Mouse (Mus musculus) heart, adult 2 months (tissue): ENCODE data around the gene Plppr1. TPM values are rescaled to one million over a fixed set of nuclear protein-coding genes. Genes with fewer than 3 reads are reported as not detected.

Experiments used
- DNase-seq, 2 experiments: peaks; one replicate each; pipeline ENCODE4 v3.0.0; 2021
- H3K27ac ChIP-seq: fragments of 200-600 bp; 2 replicates; pipeline ENCODE4 v1.8.1; 2022
- H3K27me3 ChIP-seq: fragments of 200-500 bp; 2 replicates; pipeline ENCODE4 v1.6.1; 2012; ENCODE audit warnings: mild to moderate bottlenecking, low read length, inconsistent platforms, mixed read lengths; ENCODE audit not compliant: control insufficient read depth, insufficient read depth
- H3K36me3 ChIP-seq: fragments of 200-500 bp; 2 replicates; pipeline ENCODE4 v1.6.1; 2012; ENCODE audit warnings: low read length, inconsistent platforms; ENCODE audit not compliant: control insufficient read depth, insufficient read depth
- H3K4me1 ChIP-seq: fragments of 200-500 bp; 2 replicates; pipeline ENCODE4 v1.6.1; 2011; ENCODE audit warnings: low read length; ENCODE audit not compliant: control insufficient read depth, insufficient read depth
- H3K4me3 ChIP-seq: fragments of 200-600 bp; 2 replicates; pipeline ENCODE4 v1.8.1; 2022
- H3K79me2 ChIP-seq: fragments of 200-500 bp; replicated peaks from 2 replicates; pipeline ENCODE4 v1.6.1; 2012; ENCODE audit warnings: mild to moderate bottlenecking, inconsistent platforms, low read length, moderate library complexity, mixed read lengths; ENCODE audit not compliant: control insufficient read depth, insufficient read depth
- H3K9ac ChIP-seq: fragments of 200-500 bp; 2 replicates; pipeline ENCODE4 v1.6.1; 2012; ENCODE audit warnings: low read depth, mild to moderate bottlenecking, control low read depth, inconsistent platforms, low read length, mixed read lengths
- CTCF ChIP-seq: fragments of 200-600 bp; IDR thresholded peaks from 2 replicates; pipeline ENCODE4 v1.8.1; 2022; ENCODE audit warnings: antibody characterized with exemption, mild to moderate bottlenecking, moderate library complexity
- EP300 ChIP-seq: fragments of 200-500 bp; IDR thresholded peaks from 2 replicates; pipeline ENCODE4 v1.6.1; 2011; ENCODE audit warnings: low read depth, low read length, control low read depth; ENCODE audit not compliant: insufficient read depth
- POLR2A ChIP-seq: fragments of 200-500 bp; IDR thresholded peaks from 2 replicates; pipeline ENCODE4 v1.6.1; 2011; ENCODE audit warnings: mild to moderate bottlenecking, low read depth, low read length, control low read depth; ENCODE audit not compliant: insufficient read depth
- WGBS: fragments of 180-500 bp; shearing (Covaris S2); methylation state at CpG from one replicate; pipeline ENCODE4 v1.1.7; 2018; 5-methylcytosine and 5-hydroxymethylcytosine counted together
- intact Hi-C: fragments of 180-260 bp; cut with DNase I; formaldehyde crosslinking; loops from one replicate; pipeline ENCODE4 v1.15.1; 2025
- polyA plus RNA-seq: library from polyadenylated mRNA; depleted of rRNA; stranded (reverse); fragments of >200 nt; gene quantifications from 2 replicates; pipeline ENCODE4 v1.2.3, GENCODE M21; 2012
- total RNA-seq, 2 experiments: library from RNA; stranded (reverse); gene quantifications; 2 replicates each; pipeline ENCODE4 v1.2.3; 2021

Gene Plppr1
- total and polyA plus RNA-seq, 3 experiments, result 0.05 TPM; not detected in 2

- H3K27me3 ChIP-seq, result no peaks in the 10 kb centered on the region
- H3K36me3 ChIP-seq, result no peaks in the 10 kb centered on the region
- H3K27ac ChIP-seq, result no peak overlapping the region
- no peak overlapping the region for H3K9ac ChIP-seq
- 46% methylated on average over 2 of the region's 2 CpGs for WGBS
- no peak for TF ChIP-seq POLR2A
- TF ChIP-seq CTCF, result no peak
- TF ChIP-seq EP300, result no peak
- intact Hi-C loops, result no loop called here
- H3K79me2 ChIP-seq, result no peaks in the 10 kb centered on the region
- no peaks in the 10 kb centered on the region for H3K4me1 ChIP-seq
- H3K4me3 ChIP-seq, result no peak overlapping the region
- no peak for DNase-seq
Observed at GRCm38 (mm10) chr4:49148775-49149174, 89.7 kb downstream of the Plppr1 start.

DNA sequence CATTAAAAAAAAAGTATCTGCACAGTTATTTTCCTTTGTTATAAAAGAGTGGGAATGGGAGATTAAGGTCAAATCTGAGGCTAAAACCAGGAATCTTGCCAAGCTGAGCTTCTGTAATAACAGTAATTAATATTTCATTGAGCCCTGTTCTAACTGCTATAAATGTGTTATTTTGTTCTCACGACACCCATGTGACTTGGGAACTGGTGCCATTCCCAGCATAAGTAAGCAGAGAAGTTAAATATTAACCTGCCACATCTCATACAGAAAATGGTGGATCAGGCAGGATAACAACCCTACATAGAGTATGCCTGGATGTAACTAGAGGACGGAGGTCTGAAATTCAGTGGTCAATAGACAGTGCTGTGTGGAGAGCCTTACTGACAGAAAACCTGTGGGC is 90.2 kb downstream of the Plppr1 start:
- Histone ChIP-seq H3K79me2 (no peaks in the 10 kb centered on the region), H3K27ac (no peak overlapping the region), H3K4me1 (no peaks in the 10 kb centered on the region), H3K36me3 (no peaks in the 10 kb centered on the region), H3K27me3 (no peaks in the 10 kb centered on the region), H3K4me3 (no peak overlapping the region), H3K9ac (no peak overlapping the region)
- no peak for DNase-seq
- WGBS, result 83% methylated on average over 2 of the region's 2 CpGs
- TF ChIP-seq POLR2A (no peak), CTCF (no peak)
- intact Hi-C loops, result no loop called here

GRCm38 (mm10) chr4:49153849-49154248 is 94.8 kb downstream of the Plppr1 start:
- Histone ChIP-seq H3K4me3 (no peak overlapping the region), H3K79me2 (no peaks in the 10 kb centered on the region), H3K9ac (no peak overlapping the region), H3K27ac (no peak overlapping the region), H3K4me1 (no peaks in the 10 kb centered on the region), H3K36me3 (no peaks in the 10 kb centered on the region), H3K27me3 (no peaks in the 10 kb centered on the region)
- 33% methylated on average over 5 of the region's 5 CpGs for WGBS
- DNase-seq, result peak in 1 of 2 experiments; percentile 5
- TF ChIP-seq POLR2A (no peak), CTCF (peak; percentile 52), EP300 (no peak)
- intact Hi-C loops, result no loop called here

DNA sequence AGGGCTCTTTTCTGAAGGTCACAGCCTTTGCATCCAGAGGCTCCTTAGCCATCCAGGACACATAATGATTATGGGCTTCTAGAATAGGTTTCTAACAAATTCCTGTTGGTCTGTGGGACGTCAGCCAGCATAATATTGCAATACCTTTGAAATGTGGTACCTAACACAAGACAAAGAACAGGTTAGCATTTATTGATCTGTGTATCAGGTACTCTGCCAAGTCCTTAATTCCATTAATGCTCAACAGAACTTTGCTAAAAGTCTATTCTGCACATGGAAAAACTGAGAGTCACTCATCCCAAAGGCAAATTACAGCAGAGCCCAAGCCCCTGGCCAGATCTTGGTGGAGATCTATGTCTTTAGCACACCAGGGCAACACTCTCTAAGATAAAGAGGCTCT is 97.7 kb downstream of the Plppr1 start:
- Histone ChIP-seq H3K36me3 (no peaks in the 10 kb centered on the region), H3K4me3 (no peak overlapping the region), H3K79me2 (no peaks in the 10 kb centered on the region), H3K27me3 (no peaks in the 10 kb centered on the region), H3K27ac (no peak overlapping the region), H3K4me1 (no peaks in the 10 kb centered on the region), H3K9ac (no peak overlapping the region)
- intact Hi-C loops, result no loop called here
- WGBS, result 73% methylated on average over 1 of the region's 1 CpGs
- no peak for DNase-seq
- TF ChIP-seq EP300, result no peak
- no peak for TF ChIP-seq POLR2A
- no peak for TF ChIP-seq CTCF

DNA sequence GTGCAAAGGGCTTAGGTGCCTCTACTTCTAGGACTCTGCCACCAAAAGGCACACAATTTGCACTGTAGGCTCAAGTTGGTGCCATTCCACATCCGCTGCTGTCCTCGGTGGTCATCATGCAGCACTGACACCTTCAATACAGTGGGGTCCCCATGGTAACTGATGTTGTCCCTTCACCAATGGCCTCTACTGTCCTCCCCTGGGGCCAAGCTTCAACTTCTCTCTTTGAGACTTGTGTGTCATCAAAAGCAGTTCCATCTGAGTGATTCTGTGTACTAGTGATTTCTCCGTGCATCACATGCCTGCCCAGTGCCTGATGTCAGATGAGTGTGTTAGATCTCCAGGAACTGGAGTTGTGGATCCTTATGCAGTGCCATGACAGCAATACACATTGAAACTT is 104.2 kb downstream of the Plppr1 start:
- H3K9ac ChIP-seq, result no peak overlapping the region
- no peak overlapping the region for H3K4me3 ChIP-seq
- WGBS, result 79% methylated on average over 3 of the region's 3 CpGs
- TF ChIP-seq EP300 (no peak), CTCF (no peak), POLR2A (no peak)
- H3K27me3 ChIP-seq, result no peaks in the 10 kb centered on the region
- H3K4me1 ChIP-seq, result no peaks in the 10 kb centered on the region
- intact Hi-C loops, result no loop called here
- DNase-seq, result no peak
- H3K36me3 ChIP-seq, result no peaks in the 10 kb centered on the region
- H3K27ac ChIP-seq, result no peak overlapping the region
- no peaks in the 10 kb centered on the region for H3K79me2 ChIP-seq

- H3K4me1 ChIP-seq, result no peaks in the 10 kb centered on the region
- intact Hi-C loops, result no loop called here
- WGBS, result 75% methylated on average over 3 of the region's 3 CpGs
- H3K27ac ChIP-seq, result no peak overlapping the region
- no peaks in the 10 kb centered on the region for H3K36me3 ChIP-seq
- TF ChIP-seq POLR2A (no peak), EP300 (no peak), CTCF (no peak)
- no peak overlapping the region for H3K4me3 ChIP-seq
- H3K79me2 ChIP-seq, result no peaks in the 10 kb centered on the region
- no peak overlapping the region for H3K9ac ChIP-seq
- no peaks in the 10 kb centered on the region for H3K27me3 ChIP-seq
- no peak for DNase-seq
Observed at GRCm38 (mm10) chr4:49166391-49166790, 107.3 kb downstream of the Plppr1 start.

DNA sequence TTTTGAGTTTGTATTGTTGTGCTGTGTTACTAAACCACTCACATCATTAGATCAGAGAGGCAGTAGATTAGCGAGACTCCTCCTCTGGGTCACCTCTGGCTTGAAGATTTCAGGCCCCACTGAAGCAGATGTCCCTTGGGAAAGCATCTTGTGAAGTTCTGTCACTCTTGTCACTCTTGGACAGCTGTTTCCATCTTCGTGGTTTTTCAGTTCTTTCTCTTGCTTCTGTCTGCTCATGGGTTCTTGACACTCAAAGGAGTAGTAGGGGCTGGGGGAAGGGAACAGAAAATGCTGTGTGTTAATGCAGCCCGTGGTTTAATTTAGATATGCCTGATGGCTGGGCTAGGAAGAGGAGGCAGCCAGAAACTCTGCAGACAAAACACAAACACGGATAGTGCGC is 108.0 kb downstream of the Plppr1 start:
- intact Hi-C loops, result no loop called here
- TF ChIP-seq EP300 (no peak), CTCF (no peak)
- H3K4me3 ChIP-seq, result no peak overlapping the region
- no peaks in the 10 kb centered on the region for H3K4me1 ChIP-seq
- DNase-seq, result no peak
- H3K79me2 ChIP-seq, result no peaks in the 10 kb centered on the region
- H3K27ac ChIP-seq, result no peak overlapping the region
- H3K36me3 ChIP-seq, result no peaks in the 10 kb centered on the region
- WGBS, result 76% methylated on average over 5 of the region's 5 CpGs
- H3K9ac ChIP-seq, result no peak overlapping the region
- H3K27me3 ChIP-seq, result no peaks in the 10 kb centered on the region
